Mouse (Mus musculus) c-Kit-positive CD71-positive TER-119-negative erythroid progenitor cells, embryonic 14.5 days (primary cell): ENCODE data around the gene Cpsf6.
A peak's percentile ranks its signal among the peaks of the same experiment; 100 is the strongest.

Experiments
- DNase-seq: peaks from one replicate; pipeline ENCODE4 v3.0.0-alpha.2; 2013; ENCODE audit warnings: low read depth

Gene Cpsf6

DNA sequence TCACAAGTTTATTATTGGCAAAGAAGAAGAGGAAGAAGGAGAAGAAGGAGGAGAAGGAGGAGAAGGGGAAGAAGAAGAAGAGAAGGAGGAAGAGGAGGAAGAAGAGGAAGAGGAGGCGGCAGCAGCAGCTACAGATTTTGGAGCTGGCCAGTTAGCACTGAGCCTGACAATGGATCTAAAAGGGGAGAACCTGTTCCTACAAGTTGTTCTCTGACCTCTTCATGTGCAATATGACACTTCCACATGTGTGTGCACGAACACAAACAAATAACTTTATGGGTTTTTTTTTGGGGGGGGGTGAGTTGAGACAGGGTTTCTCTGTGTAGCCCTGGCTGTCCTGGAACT, 5.2 kb upstream of the Cpsf6 start:
- DNase-seq = no peak

DNA sequence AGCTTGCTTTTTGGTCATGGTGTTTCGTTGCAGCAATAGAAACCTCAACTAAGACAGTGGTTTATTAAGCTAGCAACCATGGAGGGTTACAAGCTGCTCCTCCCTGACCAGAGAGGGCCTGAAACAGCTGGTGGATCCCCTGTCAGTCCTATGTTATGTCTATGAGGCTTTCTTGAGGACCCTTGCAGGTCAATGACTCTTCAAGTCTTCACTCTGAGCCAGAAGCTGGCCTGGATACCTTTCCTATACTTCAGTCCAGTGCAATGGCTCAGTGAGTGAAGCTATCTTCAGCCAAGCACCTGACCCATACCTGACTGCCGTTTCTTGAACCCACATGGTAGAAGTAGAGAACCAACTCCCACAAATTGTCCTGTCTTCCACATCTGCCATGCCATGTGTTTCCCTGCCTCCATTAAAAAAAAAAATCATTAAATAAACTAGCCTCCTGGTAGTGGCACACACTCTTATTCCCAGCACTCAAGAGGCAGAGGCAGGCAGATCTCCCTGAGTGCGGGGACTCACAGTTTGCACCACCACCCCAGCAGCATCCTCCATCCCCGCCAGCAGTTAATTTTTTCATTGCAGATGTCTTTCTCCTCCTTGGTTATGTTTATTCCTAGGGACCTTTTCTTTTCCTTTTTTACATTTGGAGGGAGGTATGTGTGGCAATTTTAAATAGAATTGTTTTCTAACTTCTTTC, 4.7 kb upstream of the Cpsf6 start:
- no peak for DNase-seq

DNA sequence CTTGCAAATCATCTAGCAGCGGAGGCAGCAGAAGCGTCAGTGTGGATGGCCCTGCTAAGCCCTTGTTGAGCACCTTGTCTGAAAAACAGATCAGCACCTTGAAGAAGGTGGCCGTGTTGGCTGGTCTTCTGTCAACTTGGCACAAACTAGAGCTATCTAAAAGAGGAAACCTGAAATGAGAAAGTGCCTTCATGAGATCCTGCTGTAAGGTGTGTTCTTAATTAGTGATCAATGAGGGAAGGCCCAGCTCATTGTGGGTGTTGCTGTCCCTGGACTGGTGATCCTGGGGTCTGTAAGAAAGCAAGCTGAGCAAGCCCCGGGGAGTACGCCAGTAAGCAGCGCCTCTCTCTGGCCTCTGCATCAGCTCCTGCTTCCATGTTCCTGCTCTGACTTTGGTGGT, 4.1 kb upstream of the Cpsf6 start:
- DNase-seq = no peak

DNA sequence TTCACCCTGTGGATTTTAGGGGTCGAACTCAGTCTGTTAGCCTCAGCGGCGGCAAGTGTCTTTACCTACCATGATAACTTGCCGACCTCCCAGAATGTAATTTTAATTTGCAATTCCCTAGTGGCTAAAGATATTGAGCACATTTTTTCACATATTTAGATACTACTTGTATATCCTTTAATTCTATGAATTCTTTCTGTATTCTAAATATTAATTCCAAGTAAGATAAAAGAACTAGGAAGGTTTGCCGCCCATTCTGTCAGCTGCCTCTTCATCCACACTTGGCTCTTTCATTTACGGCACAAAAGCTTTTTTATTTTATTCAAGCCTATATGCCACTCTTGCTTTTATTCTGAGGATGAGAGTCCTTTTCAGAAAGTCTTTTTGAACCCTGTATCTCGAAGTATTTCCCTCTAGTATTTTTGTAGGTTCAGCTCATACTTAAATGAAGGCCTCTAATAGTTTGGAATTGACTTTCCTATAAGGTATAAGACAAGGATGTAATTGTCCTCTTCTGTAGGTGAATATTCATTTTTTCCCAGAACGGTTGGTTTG, 3.3 kb upstream of the Cpsf6 start:
- no peak for DNase-seq

DNA sequence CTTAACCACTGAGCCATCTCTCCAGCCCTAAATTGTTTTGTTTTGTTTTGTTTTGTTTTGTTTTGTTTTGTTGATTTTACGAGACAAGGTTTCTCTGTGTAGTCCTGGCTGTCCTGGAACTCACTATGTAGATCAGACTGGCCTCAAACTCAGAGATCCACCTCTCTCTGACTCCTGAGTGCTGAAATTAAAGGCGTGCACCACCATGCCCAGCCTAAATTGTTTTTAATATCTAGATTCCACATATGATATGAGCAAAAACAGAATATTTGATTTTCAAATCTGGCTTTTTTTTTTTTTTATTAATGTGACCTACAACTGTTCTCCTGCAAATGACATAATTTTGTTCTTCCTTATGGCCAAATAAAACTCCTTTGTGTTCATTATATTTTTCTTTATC, 2.3 kb upstream of the Cpsf6 start:
- DNase-seq = no peak

DNA sequence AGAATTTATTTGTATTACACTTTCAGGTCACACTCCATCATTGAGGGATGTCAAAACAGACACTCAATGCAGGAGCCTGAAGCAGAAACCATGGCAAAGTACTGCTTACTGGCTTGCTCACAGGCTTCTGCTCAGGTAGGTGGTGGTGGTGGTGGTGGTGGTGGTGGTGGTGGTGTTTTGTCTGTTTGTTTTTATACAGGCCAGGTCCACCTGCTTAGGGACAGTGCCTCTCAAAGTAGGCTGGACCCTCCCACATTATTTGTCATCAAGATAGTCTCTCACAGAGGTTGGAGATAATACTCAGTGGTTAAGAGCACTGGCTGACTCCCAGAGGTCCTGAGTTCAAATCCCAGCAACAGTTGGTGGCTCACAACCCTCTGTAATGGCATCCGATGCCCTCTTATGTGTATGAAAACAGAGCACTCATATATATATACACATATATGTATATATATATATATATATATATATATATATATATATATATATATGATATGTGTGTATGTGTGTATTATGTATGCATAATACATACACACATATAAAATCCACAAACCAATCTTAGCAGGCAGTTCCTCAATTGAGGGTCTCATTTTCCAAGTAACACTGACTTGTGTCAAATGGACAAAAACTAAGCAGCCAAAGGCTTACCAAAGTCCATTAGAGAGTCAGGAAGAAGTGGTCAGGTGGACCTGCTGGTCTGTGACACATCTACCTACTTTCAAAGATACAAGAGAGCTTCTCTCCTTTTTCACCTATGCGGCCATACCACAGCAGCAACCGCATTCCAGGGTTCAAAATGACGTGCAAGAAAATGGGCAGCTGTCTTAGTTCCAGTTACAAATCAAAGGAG, 1.1 kb upstream of the Cpsf6 start:
- DNase-seq = no peak

DNA sequence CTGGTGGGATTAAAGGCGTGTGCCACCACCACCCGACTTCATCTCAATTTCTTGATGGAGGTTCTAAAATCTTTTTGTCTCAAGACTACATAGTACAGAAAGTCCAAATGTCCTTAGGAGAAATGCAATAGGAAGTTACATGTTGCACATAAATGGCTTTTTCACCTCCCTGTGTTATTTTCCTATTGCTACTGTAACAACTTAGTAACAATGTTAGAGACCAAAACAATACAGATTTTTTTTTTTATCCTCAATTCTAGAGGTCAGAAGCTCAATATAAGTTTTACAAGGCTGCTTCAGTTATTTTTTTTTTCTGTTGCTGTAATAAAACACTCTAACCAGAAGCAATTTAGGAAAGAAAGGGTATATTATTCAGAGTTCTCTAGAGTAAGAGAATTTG, 374 bp downstream of the Cpsf6 start:
- no peak for DNase-seq

DNA sequence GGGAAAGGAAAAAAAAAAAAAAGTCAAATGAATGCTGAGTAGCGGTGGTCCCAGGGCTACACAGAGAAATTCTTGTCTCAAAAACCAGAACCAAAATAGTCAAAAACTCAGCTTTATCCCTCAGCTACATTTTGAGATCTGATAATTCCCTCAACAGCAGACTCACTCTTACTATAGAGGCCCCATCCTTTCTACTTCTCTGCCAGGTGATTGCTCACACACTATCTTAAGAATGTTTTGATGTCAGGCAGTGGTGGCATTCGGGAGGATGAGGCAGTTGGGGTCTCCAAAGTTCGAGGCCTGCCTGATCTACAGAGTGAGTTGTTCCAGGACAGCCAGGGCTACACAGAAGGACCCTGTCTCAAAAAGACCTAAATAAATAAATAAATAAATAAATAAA, 1.2 kb downstream of the Cpsf6 start:
- no peak for DNase-seq

DNA sequence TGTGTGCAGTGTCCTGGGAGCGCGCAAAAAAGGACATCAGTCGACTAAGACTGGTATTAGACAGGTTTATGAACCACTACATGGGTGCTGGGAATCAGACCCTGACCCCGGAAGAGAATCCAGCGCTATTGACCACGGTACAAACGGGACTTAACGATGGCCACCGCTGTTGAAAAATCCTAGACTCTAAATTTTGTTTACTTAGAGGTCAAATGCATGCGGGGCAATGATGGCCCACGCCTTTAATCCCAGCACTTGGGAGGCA, 1.6 kb downstream of the Cpsf6 start:
- no peak for DNase-seq

DNA sequence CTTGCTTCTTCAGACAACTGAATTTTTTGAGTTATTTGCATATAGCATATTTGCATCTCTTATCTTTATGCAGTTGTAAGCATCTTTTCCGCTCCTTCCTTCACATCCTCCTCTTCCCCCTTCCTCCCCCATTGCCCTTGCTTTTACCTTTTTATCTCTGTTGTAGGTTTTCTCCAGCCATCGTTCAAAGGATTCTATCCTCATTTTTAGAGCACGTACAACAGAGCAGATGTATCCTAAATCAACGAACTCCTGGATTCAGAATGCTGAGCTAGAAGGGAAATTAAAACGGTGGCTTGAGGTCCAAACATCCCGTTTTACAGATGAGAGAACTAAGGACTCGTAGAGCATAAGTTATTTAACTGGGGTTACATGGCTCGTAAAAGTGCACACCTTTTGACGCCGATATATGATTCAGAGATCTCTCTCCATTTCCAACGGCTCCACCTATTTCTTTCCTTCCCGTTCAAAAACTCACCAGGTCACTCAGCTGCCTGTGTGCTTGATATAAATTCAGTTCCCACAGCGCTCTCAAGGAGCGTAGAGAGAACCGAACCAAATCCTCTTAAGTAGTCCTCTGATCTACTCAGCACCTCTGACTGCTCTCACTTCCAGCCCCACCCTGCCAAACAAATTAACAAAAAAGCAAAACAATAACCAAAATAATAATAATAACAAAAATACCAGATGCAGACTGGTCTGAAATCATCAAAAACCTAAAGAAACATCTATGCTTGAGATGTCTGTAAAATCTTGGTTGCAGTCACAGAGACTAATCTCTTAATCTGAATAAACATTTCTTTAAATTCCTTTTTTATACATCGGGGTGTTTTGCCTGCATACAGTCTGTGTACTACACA, 2.2 kb downstream of the Cpsf6 start:
- DNase-seq = no peak

DNA sequence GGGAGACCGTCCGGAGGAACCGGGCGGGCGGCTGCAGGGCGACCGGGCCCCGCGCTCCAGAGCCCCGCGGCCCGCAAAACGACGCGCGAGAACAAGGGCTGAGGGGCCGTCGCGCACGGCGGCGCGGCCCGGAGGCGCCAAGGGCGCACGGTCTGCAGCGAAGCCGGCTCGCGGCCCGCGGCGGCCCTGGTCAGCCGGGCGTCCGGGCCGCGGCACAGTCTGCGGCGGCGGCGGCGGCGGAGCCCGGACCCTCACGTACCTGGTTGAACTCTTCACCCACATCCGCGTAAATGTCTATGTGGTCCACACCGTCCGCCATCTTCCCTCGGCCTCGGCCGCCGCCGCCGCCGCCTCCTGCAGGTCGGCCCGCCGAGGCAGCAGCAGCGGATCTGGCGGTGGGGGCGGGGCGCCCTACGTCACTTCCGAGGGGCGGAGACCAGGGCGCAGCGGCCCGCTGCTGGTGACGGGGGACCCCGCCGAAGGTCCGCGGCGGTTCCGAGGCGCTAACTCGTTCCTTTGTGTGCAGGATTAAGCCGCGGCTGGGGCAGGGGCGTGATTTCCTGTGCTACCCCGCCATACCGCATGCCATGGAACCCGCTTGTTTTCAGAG, 3.1 kb downstream of the Cpsf6 start:
- peak; percentile 81 for DNase-seq

DNA sequence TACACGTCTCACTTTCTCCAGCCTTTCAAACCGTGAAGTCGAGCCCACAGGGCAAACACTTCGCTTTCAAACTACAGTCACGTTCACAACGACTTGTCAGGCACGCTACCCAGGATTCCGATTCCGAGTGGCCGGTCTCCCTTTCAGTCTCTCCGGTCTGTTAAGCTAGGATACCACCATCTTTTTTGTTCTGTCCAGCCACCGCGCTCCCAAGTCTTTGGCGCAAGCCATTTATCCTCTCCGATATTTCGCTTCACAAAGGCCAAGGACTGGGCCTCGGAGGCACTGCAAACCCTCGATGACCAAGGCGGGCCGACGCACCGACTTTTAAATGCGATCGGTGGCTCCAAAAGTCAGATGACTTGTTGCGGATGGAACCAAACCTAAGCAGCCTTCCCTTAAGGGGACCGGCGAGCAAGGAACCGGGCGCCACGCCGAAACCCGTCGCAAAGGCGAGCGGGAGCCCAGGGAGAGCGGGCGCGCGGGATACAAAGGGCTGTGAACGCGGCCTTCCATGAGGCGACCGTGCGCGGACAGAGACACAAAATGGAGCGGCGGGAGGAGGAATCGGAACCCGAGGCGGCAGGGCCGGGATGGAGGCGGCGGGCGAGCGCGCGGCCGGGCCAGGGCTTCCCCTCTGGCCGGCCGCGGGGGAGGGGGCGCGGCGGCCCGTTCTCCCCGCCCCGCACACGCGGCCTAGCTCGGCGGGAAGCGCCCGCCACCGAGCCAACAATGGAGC, 3.8 kb downstream of the Cpsf6 start:
- DNase-seq = peak; percentile 25

DNA sequence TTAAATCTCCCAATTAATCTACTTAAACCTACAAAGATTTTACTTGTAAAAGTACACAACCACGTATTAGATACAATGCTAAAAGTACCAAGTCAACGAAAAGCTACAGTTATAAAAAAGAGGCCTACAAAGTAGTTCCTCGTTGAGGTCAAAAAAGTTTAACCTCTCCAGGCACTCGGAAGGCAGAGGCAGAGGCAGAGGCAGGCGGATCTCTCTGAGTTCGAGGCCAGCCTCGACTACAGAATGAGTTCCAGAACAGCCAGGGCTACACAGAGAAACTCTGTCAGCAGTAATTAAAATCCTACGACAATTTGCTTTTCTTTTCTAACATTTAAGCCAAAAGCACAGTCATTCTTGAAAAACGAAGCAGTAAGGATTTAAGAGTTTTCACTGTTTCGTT, 4.7 kb downstream of the Cpsf6 start:
- DNase-seq = no peak

DNA sequence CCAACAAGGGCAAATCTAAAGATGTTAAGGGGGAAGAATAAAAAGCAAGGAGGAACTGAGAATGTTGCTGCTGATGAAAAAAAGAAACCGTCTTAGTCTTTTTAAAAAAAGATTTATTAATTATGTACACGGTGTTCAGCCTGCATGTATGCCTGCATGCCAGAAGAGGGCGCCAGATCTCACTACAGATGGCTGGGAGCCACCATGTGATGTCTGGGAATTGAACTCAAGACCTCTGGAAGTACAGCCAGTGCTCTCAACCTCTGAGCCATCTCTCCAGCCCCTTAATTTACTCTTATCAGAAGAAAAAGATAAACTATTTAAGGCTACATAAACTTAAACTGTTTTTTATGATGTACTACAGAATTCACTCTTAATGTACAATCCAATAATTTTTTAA, 16.7 kb downstream of the Cpsf6 start:
- DNase-seq = peak; percentile 52

DNA sequence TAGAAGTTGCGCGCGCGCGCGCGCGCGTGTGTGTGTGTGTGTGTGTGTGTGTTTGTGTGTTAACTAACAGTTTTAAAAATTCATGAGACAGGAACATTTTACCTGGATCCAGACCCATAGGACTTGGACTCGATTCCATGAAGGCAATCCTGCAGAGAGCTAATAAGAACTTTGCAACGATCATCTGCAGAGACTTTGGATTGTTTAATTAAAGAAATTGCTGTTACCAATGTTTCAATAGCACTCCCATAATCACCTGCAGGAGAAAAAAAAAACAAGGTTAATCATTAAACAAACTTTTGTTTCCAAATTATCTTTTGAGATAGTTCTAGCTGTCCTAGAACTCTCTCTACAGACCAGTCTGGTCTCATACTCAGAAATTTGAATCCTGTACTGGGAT, 20.9 kb downstream of the Cpsf6 start:
- DNase-seq = no peak

DNA sequence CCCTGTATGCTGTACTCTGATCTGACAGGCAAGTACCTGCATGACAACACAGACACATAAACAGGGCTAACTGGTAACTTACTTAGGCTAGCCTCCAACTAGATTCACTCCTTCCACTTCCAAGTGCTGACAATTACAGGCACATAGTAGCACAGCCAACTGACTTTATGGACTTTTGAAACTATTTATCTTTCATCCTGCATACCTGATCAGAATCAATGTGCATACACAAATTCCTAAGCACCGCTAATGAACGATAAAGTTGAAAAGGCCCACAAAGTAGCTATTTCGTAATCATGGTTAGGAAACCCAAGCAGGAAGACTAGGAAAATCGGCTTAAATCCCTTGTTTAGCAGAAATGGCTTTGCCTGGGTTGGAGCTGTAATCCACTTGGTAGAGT, 36.8 kb downstream of the Cpsf6 start:
- no peak for DNase-seq

DNA sequence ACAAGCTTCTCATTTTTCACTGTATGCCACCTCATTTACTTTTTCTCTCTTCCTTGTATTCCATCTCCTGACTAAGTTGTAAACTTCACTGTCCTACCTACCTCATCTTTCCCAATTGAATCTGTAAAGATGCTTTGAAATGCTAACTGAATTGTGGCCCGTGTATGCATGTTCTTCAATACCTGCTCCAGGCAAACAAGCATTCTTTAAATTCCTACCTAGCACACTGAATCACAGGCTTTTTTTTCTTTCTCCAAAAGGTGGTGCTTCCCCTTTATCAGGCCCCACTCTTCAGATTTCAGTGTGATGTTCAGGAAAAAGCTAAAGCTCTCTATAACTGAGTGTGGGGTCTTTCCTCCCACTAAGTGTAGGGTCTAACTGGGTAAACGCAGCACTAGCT, 37.4 kb downstream of the Cpsf6 start:
- DNase-seq = no peak

DNA sequence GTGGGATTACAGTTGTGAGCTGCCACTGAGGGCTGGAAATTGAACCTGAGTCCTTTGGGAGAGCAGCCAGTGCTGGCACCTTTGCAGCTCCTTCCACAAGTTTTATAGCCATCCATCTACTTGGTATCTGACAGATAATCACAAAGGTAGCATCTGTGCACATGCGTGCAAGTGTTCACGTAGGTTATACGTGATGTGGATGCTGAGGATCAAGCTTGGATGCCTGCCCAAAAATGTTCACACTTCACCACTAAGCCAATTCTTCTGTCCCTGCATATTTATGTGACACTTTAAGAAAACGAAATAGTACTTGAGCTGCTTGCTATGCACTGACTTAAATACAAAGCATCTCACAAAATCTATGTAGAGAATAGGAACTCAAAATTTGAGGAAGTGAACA, 38.8 kb downstream of the Cpsf6 start:
- no peak for DNase-seq

DNA sequence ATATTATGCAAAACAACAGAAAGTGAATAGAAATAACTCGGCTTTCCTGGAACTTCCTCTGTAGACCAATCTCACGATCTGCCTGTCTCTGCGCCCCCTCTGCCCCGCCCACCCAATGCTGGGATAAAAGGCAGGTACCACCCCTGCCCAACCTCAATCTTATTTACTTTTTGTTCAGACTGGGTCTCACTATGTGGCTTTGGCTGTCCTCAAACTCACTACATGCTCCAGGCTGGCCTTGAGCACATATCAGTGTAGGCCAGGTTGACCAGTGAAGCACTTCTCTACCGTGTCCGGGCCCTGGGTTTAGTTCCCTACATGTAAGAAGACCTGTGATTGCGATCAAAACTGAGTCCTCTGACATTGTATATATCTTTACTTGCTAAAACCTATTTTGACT, 40.6 kb downstream of the Cpsf6 start:
- DNase-seq = no peak

DNA sequence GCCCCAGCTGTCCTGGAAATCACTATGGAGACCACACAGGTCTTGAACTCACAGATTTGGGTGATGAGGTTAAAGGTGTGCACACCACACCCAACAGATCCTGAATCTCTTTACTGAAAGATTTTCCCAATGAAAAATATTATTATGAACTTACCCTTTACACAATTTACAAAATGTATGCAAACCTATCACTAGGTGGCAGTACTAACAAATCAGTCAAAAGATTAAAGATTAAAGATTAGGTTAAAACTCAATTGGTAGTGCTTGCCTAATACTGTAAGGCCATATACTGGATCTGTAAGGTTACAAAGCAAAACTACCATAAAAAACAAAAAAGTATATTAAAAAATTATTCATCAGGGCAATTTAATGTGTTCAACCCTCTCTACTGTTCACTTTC, 41.9 kb downstream of the Cpsf6 start:
- no peak for DNase-seq

DNA sequence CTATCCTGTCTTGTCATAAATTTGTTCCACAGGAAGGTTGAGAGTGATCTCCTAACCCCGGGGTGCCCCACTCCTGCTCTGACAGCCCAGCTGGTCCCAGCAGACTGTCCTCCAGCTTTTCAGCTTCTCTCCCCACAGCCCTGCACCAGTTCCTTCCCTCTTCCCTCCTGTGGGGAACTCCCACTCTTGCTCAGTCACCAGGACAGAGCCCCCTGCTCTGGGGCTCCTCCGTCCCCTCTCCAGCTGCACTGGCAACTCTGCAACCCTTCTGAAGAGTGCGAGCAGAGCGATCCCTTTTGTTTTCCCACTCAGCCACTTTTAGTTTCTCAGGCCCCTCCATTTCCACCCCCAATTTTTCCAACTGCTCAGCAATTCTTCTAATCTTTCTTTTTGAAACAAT, 44.2 kb downstream of the Cpsf6 start:
- DNase-seq = no peak

DNA sequence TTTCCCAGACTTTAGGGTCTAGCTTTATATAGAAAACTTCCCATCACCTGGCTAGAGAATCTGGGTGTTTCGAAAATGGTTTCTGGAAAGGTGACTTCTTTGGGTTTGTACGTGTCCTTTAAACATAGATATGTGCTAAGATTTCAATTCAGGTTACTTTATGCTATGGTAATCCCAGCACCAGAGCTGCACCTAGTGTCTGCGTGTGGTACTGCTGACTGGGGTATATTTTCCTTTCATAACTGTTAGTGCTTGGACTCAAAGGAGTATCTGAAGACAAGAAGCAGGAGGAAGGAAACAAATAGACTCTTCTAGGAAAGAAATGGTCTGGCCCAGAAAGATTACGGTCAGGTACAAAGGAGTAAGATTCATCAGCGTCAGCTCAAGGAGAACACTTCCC, 49.3 kb downstream of the Cpsf6 start:
- DNase-seq = no peak
